ENCODE assay signal across 11 mouse cellular contexts in the genomic region with DNA sequence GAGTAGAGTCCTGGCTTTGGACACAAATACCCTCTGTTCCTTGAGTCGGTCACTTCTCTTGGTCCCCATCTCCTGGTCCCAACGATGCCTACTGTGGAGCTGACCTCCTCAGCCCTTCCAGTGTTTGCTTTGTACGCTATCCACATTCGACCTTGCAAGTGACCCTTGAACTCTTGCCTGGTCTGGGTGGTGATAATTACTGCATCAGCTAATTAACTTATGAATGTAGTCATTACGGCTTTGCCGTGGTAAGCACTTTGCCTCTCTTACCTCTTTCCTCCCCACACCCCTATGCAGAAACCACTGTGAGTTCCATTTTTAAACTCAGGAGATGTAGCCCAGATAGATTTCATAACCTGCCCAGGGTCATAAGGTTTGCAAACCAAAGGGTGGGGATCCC. TPM values are rescaled to one million over a fixed set of nuclear protein-coding genes. Genes with fewer than 3 reads are reported as not detected.
DNase-seq lines count a peak whose midpoint lies in the region; ATAC-seq and TF ChIP-seq lines count a peak whose summit lies in the region.
"Had no signal": no experiment of that assay in that cellular context is flagged by ENCODE, and none has a peak within 500 bp of the region (broad histone marks: within the 10 kb centered on the region; RNA-seq: fewer than 3 reads in every experiment).

No protein-coding gene starts in this region.

- TF ChIP-seq CTCF in small intestine, adult 2 months (IDR thresholded peaks at IDR 0.05; ENCODE audit: extremely low read depth, insufficient read length, insufficient replicate concordance, low read depth, low read length), result no peak

- ATAC-seq in embryonic facial prominence, embryonic 14.5 days (ENCODE audit: low read depth), result no peak
- no peak for ATAC-seq in granulocyte monocyte progenitor cell, adult 5-6 weeks (replicated peaks; ENCODE audit: poor library complexity, severe bottlenecking)
- ATAC-seq: midbrain, embryonic 16.5 days had no signal

- H3K27ac ChIP-seq in embryonic facial prominence, embryonic 14.5 days (replicated peaks; ENCODE audit: low read depth, low read length), result no peak overlapping the region
- no peak overlapping the region for H3K27ac ChIP-seq in embryonic facial prominence, embryonic 10.5 days (replicated peaks)
- H3K27ac ChIP-seq in small intestine, adult 2 months (ENCODE audit: insufficient read depth, low read depth, low read length), result peak overlapping the region; percentile 63

- H3K9me3 ChIP-seq in embryonic facial prominence, embryonic 14.5 days (ENCODE audit: control insufficient read depth, low read length), result no peaks in the 10 kb centered on the region
- no peaks in the 10 kb centered on the region for H3K9me3 ChIP-seq in embryonic facial prominence, embryonic 10.5 days

- no peak for TF ChIP-seq POLR2A in small intestine, adult 2 months (IDR thresholded peaks at IDR 0.05; ENCODE audit: low read depth, low read length)

- no peaks in the 10 kb centered on the region for H3K36me3 ChIP-seq in embryonic facial prominence, embryonic 14.5 days (ENCODE audit: control insufficient read depth, insufficient read depth, low read length)
- H3K36me3 ChIP-seq in embryonic facial prominence, embryonic 10.5 days (replicated peaks), result no peaks in the 10 kb centered on the region
- H3K36me3 ChIP-seq in small intestine, adult 2 months (ENCODE audit: control insufficient read depth, insufficient read depth, low read length), result no peaks in the 10 kb centered on the region

- H3K9ac ChIP-seq in embryonic facial prominence, embryonic 14.5 days (ENCODE audit: low read depth, low read length), result no peak overlapping the region

- peak overlapping the region; percentile 99 for H3K4me2 ChIP-seq in embryonic facial prominence, embryonic 14.5 days (ENCODE audit: low read depth, low read length)

- 0 out of 2 replicates have a peak, but pooled peaks cover 3% of the 10 kb centered on the region for H3K4me1 ChIP-seq in embryonic facial prominence, embryonic 14.5 days (ENCODE audit: control insufficient read depth, insufficient read depth, low read length)
- peaks cover 32% of the 10 kb centered on the region for H3K4me1 ChIP-seq in embryonic facial prominence, embryonic 10.5 days
- peaks cover 20% of the 10 kb centered on the region for H3K4me1 ChIP-seq in small intestine, adult 2 months (ENCODE audit: control insufficient read depth, insufficient read depth, insufficient read length, low read length)

- 58% methylated on average over 6 of the region's 6 CpGs for WGBS in embryonic facial prominence, embryonic 14.5 days
- WGBS in embryonic facial prominence, embryonic 10.5 days, result 54% methylated on average over 6 of the region's 6 CpGs
- 47% methylated on average over 6 of the region's 6 CpGs for WGBS in small intestine, adult 2 months

- H3K27me3 ChIP-seq in embryonic facial prominence, embryonic 14.5 days (replicated peaks; ENCODE audit: control insufficient read depth, insufficient read depth, low read length), result no peaks in the 10 kb centered on the region
- peaks cover 39% of the 10 kb centered on the region for H3K27me3 ChIP-seq in embryonic facial prominence, embryonic 10.5 days (replicated peaks; ENCODE audit: low read depth, poor library complexity, severe bottlenecking)
- H3K27me3 ChIP-seq in small intestine, adult 2 months (ENCODE audit: control insufficient read depth, insufficient read depth, low read length), result 0 out of 2 replicates have a peak, but pooled peaks cover 3% of the 10 kb centered on the region

- no peak for DNase-seq in embryonic facial prominence, embryonic 14.5 days (ENCODE audit: low spot score)
- no peak for DNase-seq in embryonic facial prominence, embryonic 10.5 days (ENCODE audit: low spot score)
- peak; percentile 38 for DNase-seq in kidney, adult 18-20 months
- no peak for DNase-seq in kidney, postnatal 10 days
- peak; percentile 24 to 31 for DNase-seq in right cerebral cortex, postnatal 10 days (ENCODE audit: low spot score in 2 of 2)
- no peak for DNase-seq in right cerebral cortex, postnatal 36 days (ENCODE audit: low spot score in 2 of 2)
- DNase-seq: gastrocnemius, postnatal 14 days; lung, postnatal 10 days had no signal

- H3K4me3 ChIP-seq in embryonic facial prominence, embryonic 14.5 days (ENCODE audit: low read depth, low read length), result no peak overlapping the region
- H3K4me3 ChIP-seq in embryonic facial prominence, embryonic 10.5 days, result no peak overlapping the region
- H3K4me3 ChIP-seq in small intestine, adult 2 months (ENCODE audit: low read depth, low read length), result peak overlapping the region; percentile 25

RNA-seq across cellular contexts. Expression of a gene that starts 1.8 kb away (rescaled TPM):
- polyA plus RNA-seq in embryonic facial prominence, embryonic 14.5 days (2014; fragmentation: Nextera tagmentation; extraction: Ambion mirVana), result 8.9 and 13.4 TPM in 2 replicates
- 4.5 and 5.2 TPM in 2 replicates for polyA plus RNA-seq in embryonic facial prominence, embryonic 10.5 days (2016; fragmentation: Nextera tagmentation; extraction: Ambion mirVana)
- polyA plus RNA-seq in small intestine, adult 2 months (2012; rRNA removed), result 3.8 and 10.5 TPM in 2 replicates
- 6.0 and 9.5 TPM in 2 replicates for total RNA-seq in granulocyte monocyte progenitor cell, adult 5-6 weeks (2014; fragmentation: Nextera tagmentation)
- total RNA-seq in granulocyte monocyte progenitor cell, adult 5-6 weeks (2017), result 15.1 and 22.6 TPM in 2 replicates

Comparison
In these comparisons a context has a peak if more than half of its experiments do, and no peak if none do; other contexts are left out.
1. DNase-seq: peak in kidney, adult 18-20 months (single experiment) and right cerebral cortex, postnatal 10 days (2 of 2); none in embryonic facial prominence, embryonic 14.5 days (single experiment), embryonic facial prominence, embryonic 10.5 days (single experiment), kidney, postnatal 10 days (single experiment) and right cerebral cortex, postnatal 36 days (0 of 2).